21 mouse cellular contexts compared by ENCODE assay signal in genomic region chr8:64941019-64941418, GRCm38 (mm10). TPM values are rescaled to one million over a fixed set of nuclear protein-coding genes. Genes with fewer than 3 reads are reported as not detected.
DNase-seq lines count a peak whose midpoint lies in the region; ATAC-seq and TF ChIP-seq lines count a peak whose summit lies in the region.
"Had no signal": no experiment of that assay in that cellular context is flagged by ENCODE, and none has a peak within 500 bp of the region (broad histone marks: within the 10 kb centered on the region; RNA-seq: fewer than 3 reads in every experiment).

No protein-coding gene starts in this region.

- no peak overlapping the region for H3K4me2 ChIP-seq in neural tube, embryonic 12.5 days (replicated peaks)
- no peak overlapping the region for H3K4me2 ChIP-seq in hindbrain, postnatal 0 days (ENCODE audit: low read depth, low read length)
- H3K4me2 ChIP-seq: hindbrain, embryonic 15.5 days; limb, embryonic 13.5 days; liver, embryonic 13.5 days; lung, embryonic 14.5 days had no signal

- no peak overlapping the region for H3K9ac ChIP-seq in neural tube, embryonic 12.5 days
- H3K9ac ChIP-seq in hindbrain, postnatal 0 days (replicated peaks; ENCODE audit: low read length) = no peak overlapping the region
- H3K9ac ChIP-seq: hindbrain, embryonic 15.5 days; limb, embryonic 13.5 days; liver, embryonic 13.5 days; lung, embryonic 14.5 days had no signal

- H3K4me3 ChIP-seq in neural tube, embryonic 12.5 days = no peak overlapping the region
- no peak overlapping the region for H3K4me3 ChIP-seq in hindbrain, postnatal 0 days (ENCODE audit: low read length)
- H3K4me3 ChIP-seq: heart, adult 2 months; hindbrain, embryonic 15.5 days; limb, embryonic 13.5 days; liver, embryonic 13.5 days had no signal

- no peaks in the 10 kb centered on the region for H3K4me1 ChIP-seq in neural tube, embryonic 12.5 days
- H3K4me1 ChIP-seq in hindbrain, postnatal 0 days (ENCODE audit: insufficient read depth, low read length) = no peaks in the 10 kb centered on the region
- H3K4me1 ChIP-seq: limb, embryonic 13.5 days; liver, embryonic 13.5 days had no signal

- H3K9me3 ChIP-seq in neural tube, embryonic 12.5 days = no peaks in the 10 kb centered on the region
- H3K9me3 ChIP-seq in hindbrain, postnatal 0 days (ENCODE audit: low read length) = no peaks in the 10 kb centered on the region
- H3K9me3 ChIP-seq: hindbrain, embryonic 15.5 days; limb, embryonic 13.5 days; liver, embryonic 13.5 days had no signal

- H3K27ac ChIP-seq in neural tube, embryonic 12.5 days = no peak overlapping the region
- H3K27ac ChIP-seq in hindbrain, postnatal 0 days = no peak overlapping the region
- H3K27ac ChIP-seq: heart, adult 2 months; hindbrain, embryonic 15.5 days; kidney, postnatal 0 days; limb, embryonic 13.5 days; liver, embryonic 13.5 days had no signal

- H3K36me3 ChIP-seq in neural tube, embryonic 12.5 days = no peaks in the 10 kb centered on the region
- H3K36me3 ChIP-seq in hindbrain, postnatal 0 days (ENCODE audit: insufficient read depth, low read length) = no peaks in the 10 kb centered on the region
- H3K36me3 ChIP-seq: hindbrain, embryonic 15.5 days; limb, embryonic 13.5 days; liver, embryonic 13.5 days had no signal

- intact Hi-C loops in gastrocnemius, postnatal 14 days (cut with DNase I; ENCODE audit: low total_unique reads) = loop anchor here (5.0 to 10.0 kb wide), 2 partner anchors 166 to 324 kb away; no protein-coding TSS in a partner anchor

- DNase-seq in frontal cortex, adult 2 months (ENCODE audit: extremely low spot score in 1 of 2, low spot score in 1 of 2) = no peak
- no peak for DNase-seq in neural tube, embryonic 10.5 days (ENCODE audit: extremely low spot score, low spot score)
- DNase-seq in hindbrain, postnatal 0 days (ENCODE audit: low spot score) = no peak
- DNase-seq in urinary bladder, adult 18-20 months (ENCODE audit: low spot score in 2 of 2) = no peak
- no peak for DNase-seq in gastrocnemius, postnatal 14 days

- WGBS in neural tube, embryonic 12.5 days = 82% methylated on average over 8 of the region's 8 CpGs
- 72% methylated on average over 8 of the region's 8 CpGs for WGBS in hindbrain, postnatal 0 days

- peak; percentile 17 for ATAC-seq in frontal cortex, adult (ENCODE audit: low TSS enrichment)
- 0 out of 2 replicates have a peak, but pooled peaks have one; percentile 19 for ATAC-seq in neural tube, embryonic 12.5 days (ENCODE audit: low FRiP score, low read depth)
- peak; percentile 24 for ATAC-seq in hindbrain, postnatal 0 days

- H3K27me3 ChIP-seq in neural tube, embryonic 12.5 days (replicated peaks) = no peaks in the 10 kb centered on the region; the same call in 1 of the 2 replicates
- H3K27me3 ChIP-seq in hindbrain, postnatal 0 days (ENCODE audit: insufficient read depth, low read length) = no peaks in the 10 kb centered on the region
- H3K27me3 ChIP-seq: hindbrain, embryonic 15.5 days; liver, embryonic 13.5 days had no signal

- no peak for TF ChIP-seq CTCF in hindbrain, postnatal 0 days (IDR thresholded peaks at IDR 0.05; ENCODE audit: low read depth)

RNA-seq across cellular contexts. Expression of gene Tmem192, which starts 6.0 kb away (rescaled TPM):
- polyA plus RNA-seq in frontal cortex, adult 2 months (2012; rRNA removed) = 26.3 and 31.2 TPM in 2 replicates
- 20.0 TPM in 2 replicates for polyA plus RNA-seq in neural tube, embryonic 12.5 days (2016; fragmentation: Nextera tagmentation; extraction: Ambion mirVana)
- total RNA-seq in hindbrain, postnatal 0 days (2014; rRNA removed) = 21.1 and 22.8 TPM in 2 replicates
- 45.4 and 47.0 TPM in 2 replicates for polyA plus RNA-seq in hindbrain, postnatal 0 days (2015; fragmentation: Nextera tagmentation; extraction: Ambion mirVana)
- total RNA-seq in gastrocnemius, postnatal 14 days (2021) = 10 to 100 TPM; 11.4 to 11.6 TPM

RNA-seq across cellular contexts. Expression of gene Trim75, which starts 46.6 kb away (rescaled TPM):
- not detected in 2 replicates for polyA plus RNA-seq in frontal cortex, adult 2 months (2012; rRNA removed)
- 0.09 TPM in 1 of 2 replicates, not detected in the other for polyA plus RNA-seq in neural tube, embryonic 12.5 days (2016; fragmentation: Nextera tagmentation; extraction: Ambion mirVana)
- not detected in 2 replicates for total RNA-seq in hindbrain, postnatal 0 days (2014; rRNA removed)
- polyA plus RNA-seq in hindbrain, postnatal 0 days (2015; fragmentation: Nextera tagmentation; extraction: Ambion mirVana) = 0.05 TPM in 1 of 2 replicates, not detected in the other
- total RNA-seq in gastrocnemius, postnatal 14 days (2021) = not detected
- total RNA-seq: adrenal gland, adult 18-20 months; gastrocnemius, postnatal 25 days; heart, adult 2 months; layer of hippocampus, postnatal 36 days; left cerebral cortex, postnatal 14 days had no signal
- polyA plus RNA-seq: cortical plate, adult 2 months; embryonic facial prominence, embryonic 11.5 days; heart, adult 2 months; heart, embryonic 16.5 days; kidney, postnatal 0 days; limb, embryonic 13.5 days; liver, embryonic 13.5 days; lung, embryonic 14.5 days; testis, adult 2 months had no signal
